Mouse (Mus musculus): ENCODE results near the gene Atp2b1. TPM values are rescaled to one million over a fixed set of nuclear protein-coding genes. Genes with fewer than 3 reads are reported as not detected.

Atp2b1 gene
- 155 and 168 TPM in 2 replicates for polyA plus RNA-seq (2015; fragmentation: Nextera tagmentation; extraction: Ambion mirVana)

DNA sequence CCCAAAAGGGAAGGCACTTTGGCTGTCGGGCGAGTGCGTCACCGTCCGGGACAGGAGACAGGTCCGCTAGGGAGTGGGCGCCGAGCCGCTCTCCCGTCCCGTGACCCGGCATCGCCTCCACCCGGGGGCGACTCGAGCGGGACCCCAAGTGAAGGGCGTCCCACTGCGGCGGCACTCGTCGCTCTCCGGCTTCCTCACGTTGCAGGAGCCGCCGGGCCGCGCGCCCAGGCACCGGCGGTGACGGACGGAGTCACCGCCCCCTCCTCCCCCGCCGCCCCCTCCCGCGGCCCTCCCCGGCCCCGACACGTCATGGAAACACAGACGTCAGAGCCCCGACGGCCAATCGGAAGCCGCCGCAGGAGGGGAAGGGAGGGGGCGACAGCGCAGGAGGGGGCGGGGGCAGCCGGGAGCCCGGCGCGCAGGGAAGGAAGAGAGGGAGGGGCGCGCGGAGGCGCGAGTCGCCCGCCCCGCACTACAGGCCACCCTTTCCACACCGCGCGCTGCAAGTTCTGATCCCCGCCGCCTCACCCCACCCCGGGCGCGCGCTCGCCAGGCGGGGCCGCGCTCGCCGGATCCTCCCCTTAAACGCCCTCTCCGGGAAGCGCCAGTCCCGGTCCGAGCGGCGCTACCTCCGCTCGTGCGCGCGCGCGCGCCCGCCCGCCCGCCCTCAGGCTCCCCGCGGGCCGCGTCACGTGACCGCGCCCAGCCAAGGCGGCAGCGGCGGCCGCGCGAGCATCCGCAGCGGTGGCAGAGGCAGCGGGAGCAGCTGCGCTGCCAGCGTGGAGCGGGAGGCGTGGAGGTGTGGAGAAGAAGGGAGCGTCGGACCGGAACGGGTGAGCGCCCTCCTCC, at the start of gene Atp2b1:
Atp2b1 (plus strand) TSS at position 446 of the 849 bp plus-strand sequence.
- peak within 1 kb of the TSS; percentile 88 for H3K4me2 ChIP-seq
- no peaks in the 10 kb centered on the region for H3K36me3 ChIP-seq
- ATAC-seq (replicated peaks; ENCODE audit: low FRiP score): peak; percentile 95
- peak within 1 kb of the TSS; percentile 98 for H3K4me3 ChIP-seq (replicated peaks)
- H3K27ac ChIP-seq: peak within 1 kb of the TSS; percentile 99
- under 1% methylated on average over 103 of the region's 120 CpGs for WGBS
- no peaks in the 10 kb centered on the region for H3K27me3 ChIP-seq
- peaks cover 16% of the 10 kb centered on the region for H3K4me1 ChIP-seq
- no peaks in the 10 kb centered on the region for H3K9me3 ChIP-seq (replicated peaks)
- H3K9ac ChIP-seq: peak within 1 kb of the TSS; percentile 94

DNA sequence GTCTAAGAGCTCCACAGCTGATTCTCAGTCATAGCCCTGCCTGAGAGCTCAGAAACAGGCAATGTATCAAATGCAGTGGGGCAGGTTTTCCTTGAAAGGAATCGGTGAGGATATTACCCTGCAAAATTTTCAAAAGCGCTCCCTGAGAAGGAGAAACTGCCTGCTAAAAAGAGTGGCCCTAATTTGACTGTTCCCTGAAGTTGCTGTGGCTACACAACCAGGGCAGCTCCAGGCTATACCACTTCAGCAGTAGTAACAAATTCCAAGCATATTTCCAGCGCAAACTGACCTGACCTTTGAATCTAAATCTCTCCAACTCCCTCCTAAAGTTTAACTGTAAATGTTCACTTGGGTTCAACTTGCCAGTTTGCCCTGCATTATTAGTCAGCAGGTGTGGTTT, 49.4 kb upstream of the Atp2b1 start:
- Histone ChIP-seq H3K36me3 (no peaks in the 10 kb centered on the region), H3K9ac (no peak overlapping the region), H3K27ac (peak overlapping the region; percentile 79), H3K9me3 (replicated peaks) (no peaks in the 10 kb centered on the region), H3K4me1 (peaks cover 6% of the 10 kb centered on the region), H3K27me3 (no peaks in the 10 kb centered on the region), H3K4me2 (no peak overlapping the region), H3K4me3 (replicated peaks) (no peak overlapping the region)
- peak; percentile 87 for ATAC-seq (replicated peaks; ENCODE audit: low FRiP score)
- 63% methylated on average over 3 of the region's 3 CpGs for WGBS

DNA sequence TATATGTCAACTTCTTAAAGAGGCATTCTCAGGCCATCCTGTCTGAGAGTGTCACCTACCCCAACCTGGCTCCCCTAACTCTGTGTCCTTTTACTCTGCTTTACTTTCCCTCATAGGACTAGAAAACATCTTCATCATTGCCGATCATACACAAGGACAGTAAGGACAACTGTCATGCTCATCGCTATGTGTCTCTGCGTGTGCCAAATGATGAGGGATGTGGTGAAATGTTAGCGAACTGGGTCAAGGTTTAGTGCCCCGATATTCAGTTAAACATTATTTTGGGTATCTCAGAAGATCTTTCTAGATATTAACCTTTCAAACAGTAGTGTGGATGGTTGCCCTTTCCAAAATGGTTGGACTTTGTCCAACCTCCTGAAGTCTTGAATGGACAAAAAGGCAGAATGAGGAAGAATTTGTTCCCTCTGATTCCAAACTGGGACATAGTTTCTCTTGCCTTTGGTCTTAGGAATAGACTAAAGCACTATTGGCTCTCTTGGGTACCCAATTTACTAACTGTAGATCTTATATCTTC, 47.3 kb upstream of the Atp2b1 start:
- WGBS: 95% methylated on average over 5 of the region's 5 CpGs
- Histone ChIP-seq H3K9ac (no peak overlapping the region), H3K4me3 (replicated peaks) (no peak overlapping the region), H3K4me1 (peaks cover 6% of the 10 kb centered on the region), H3K9me3 (replicated peaks) (no peaks in the 10 kb centered on the region), H3K27ac (no peak overlapping the region), H3K27me3 (no peaks in the 10 kb centered on the region), H3K4me2 (no peak overlapping the region), H3K36me3 (no peaks in the 10 kb centered on the region)
- ATAC-seq (replicated peaks; ENCODE audit: low FRiP score): no peak

DNA sequence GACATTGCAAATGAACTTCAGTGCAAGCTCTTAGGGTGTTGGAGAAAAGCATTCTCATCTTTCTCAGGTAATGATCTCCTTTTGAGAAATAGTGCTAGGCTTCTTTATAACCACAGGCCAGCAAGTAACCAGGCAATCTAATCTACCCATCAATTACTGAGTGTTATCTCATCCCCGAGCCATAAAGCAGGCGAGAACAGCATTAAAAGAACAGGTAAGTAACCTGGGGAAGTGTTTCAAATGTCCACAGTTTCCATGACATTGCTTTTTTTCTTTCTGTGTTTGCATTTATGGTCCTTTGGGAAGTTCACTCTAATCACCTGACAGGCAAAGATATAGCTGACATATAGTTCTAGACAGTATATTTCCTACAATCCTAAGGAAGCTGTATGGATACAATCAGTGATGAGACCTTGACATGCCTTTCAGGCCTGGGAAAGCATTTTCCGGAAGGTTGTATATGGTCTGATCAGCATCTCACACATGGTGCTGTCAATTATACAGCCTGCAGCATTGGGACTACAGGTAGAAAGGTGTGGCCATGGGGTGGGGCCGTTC, 45.8 kb upstream of the Atp2b1 start:
- H3K4me1 ChIP-seq: peaks cover 6% of the 10 kb centered on the region
- no peak overlapping the region for H3K27ac ChIP-seq
- H3K9me3 ChIP-seq (replicated peaks): no peaks in the 10 kb centered on the region
- H3K4me2 ChIP-seq: no peak overlapping the region
- no peaks in the 10 kb centered on the region for H3K36me3 ChIP-seq
- H3K4me3 ChIP-seq (replicated peaks): no peak overlapping the region
- 80% methylated on average over 4 of the region's 4 CpGs for WGBS
- H3K9ac ChIP-seq: no peak overlapping the region
- ATAC-seq (replicated peaks; ENCODE audit: low FRiP score): no peak
- no peaks in the 10 kb centered on the region for H3K27me3 ChIP-seq

DNA sequence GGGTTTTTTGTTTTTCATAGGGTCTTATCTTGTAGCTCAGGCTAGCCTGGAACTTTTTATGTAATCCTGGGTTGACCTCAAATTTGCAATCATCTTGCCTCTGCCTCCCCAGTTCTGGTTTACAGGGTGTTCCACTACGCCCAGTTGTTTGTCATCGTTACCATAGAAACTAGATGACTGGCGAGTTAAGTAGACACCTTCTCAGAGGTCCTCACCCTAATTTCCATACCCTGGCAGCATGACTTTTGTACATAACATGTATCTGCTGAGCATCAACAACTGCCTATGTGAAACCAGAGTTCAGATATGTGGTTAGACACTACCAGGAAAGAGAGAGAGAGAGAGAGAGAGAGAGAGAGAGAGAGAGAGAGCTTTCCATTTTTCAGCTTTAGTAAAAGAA, 36.4 kb upstream of the Atp2b1 start:
- no peak overlapping the region for H3K9ac ChIP-seq
- no peak for ATAC-seq (replicated peaks; ENCODE audit: low FRiP score)
- no peak overlapping the region for H3K27ac ChIP-seq
- H3K9me3 ChIP-seq (replicated peaks): no peaks in the 10 kb centered on the region
- H3K4me3 ChIP-seq (replicated peaks): no peak overlapping the region
- no peaks in the 10 kb centered on the region for H3K27me3 ChIP-seq
- WGBS: 79% methylated on average over 3 of the region's 3 CpGs
- no peaks in the 10 kb centered on the region for H3K4me1 ChIP-seq
- H3K36me3 ChIP-seq: no peaks in the 10 kb centered on the region
- no peak overlapping the region for H3K4me2 ChIP-seq

DNA sequence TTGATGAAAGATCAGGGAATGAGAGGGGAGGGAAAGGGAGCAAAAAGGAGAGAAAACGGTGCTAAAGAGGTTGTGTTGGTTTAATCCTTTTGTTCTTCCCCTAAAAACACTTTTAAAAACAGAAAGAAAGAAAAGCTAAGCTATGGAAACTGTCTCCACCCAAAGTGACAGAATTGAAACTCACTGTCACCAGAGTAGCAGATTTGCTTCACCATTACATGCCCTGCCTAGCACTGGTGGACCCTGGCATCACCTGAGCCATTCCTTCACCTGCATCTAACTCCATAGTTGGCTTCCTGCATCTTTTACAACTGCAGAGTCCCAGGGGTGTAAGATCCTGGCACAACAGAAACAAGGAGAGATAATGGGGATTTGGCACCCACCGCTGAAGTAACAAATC, 35.6 kb upstream of the Atp2b1 start:
- no peak overlapping the region for H3K4me3 ChIP-seq (replicated peaks)
- H3K9ac ChIP-seq: no peak overlapping the region
- 71% methylated on average over 2 of the region's 2 CpGs for WGBS
- ATAC-seq (replicated peaks; ENCODE audit: low FRiP score): no peak
- no peaks in the 10 kb centered on the region for H3K36me3 ChIP-seq
- H3K4me1 ChIP-seq: no peaks in the 10 kb centered on the region
- H3K9me3 ChIP-seq (replicated peaks): no peaks in the 10 kb centered on the region
- no peak overlapping the region for H3K27ac ChIP-seq
- H3K4me2 ChIP-seq: no peak overlapping the region
- no peaks in the 10 kb centered on the region for H3K27me3 ChIP-seq

DNA sequence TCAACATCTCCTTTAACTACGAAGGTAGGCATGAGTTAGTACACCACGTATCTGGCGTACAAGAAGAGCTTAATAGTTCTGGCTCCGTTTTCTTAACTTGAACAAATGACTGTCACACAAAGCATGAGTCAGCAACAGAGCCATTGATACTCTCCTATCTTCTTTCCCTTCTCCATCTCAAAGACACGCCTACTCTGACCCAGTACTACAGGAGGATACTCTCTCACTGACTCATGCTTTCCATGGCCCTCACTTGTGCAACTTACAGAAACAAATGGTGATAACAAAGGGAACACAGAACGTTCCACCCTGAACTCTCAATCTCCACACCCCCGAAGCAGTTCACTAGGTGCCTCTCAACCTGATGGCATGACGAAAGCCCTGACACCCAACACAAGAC, 34.1 kb upstream of the Atp2b1 start:
- Histone ChIP-seq H3K36me3 (no peaks in the 10 kb centered on the region), H3K9ac (no peak overlapping the region), H3K27me3 (no peaks in the 10 kb centered on the region), H3K4me2 (no peak overlapping the region), H3K4me1 (no peaks in the 10 kb centered on the region), H3K27ac (no peak overlapping the region), H3K9me3 (replicated peaks) (no peaks in the 10 kb centered on the region), H3K4me3 (replicated peaks) (no peak overlapping the region)
- 83% methylated on average over 8 of the region's 8 CpGs for WGBS
- no peak for ATAC-seq (replicated peaks; ENCODE audit: low FRiP score)

DNA sequence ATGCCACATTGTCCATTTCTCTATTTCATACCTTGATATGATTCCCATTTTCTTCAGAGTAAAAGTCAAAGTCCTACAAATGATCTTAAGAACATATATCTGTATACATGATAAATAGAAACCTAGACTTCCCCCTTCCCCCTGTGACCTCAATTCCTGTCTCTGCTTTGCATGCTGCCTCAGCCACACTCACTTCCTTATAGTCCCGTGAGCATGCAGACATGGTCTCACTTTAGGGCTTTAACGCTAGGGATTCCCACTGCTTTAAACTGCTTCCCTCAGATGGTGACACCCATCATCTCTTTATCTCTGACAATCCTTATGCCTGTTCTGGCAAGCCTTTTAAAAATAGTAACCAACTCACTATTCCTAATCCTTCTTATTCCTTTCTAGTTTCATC, 33.5 kb upstream of the Atp2b1 start:
- Histone ChIP-seq H3K9me3 (replicated peaks) (no peaks in the 10 kb centered on the region), H3K9ac (no peak overlapping the region), H3K36me3 (no peaks in the 10 kb centered on the region), H3K4me2 (no peak overlapping the region), H3K27ac (no peak overlapping the region), H3K4me1 (no peaks in the 10 kb centered on the region), H3K4me3 (replicated peaks) (no peak overlapping the region), H3K27me3 (no peaks in the 10 kb centered on the region)
- ATAC-seq (replicated peaks; ENCODE audit: low FRiP score): no peak
- WGBS: 68% methylated on average over 2 of the region's 2 CpGs

DNA sequence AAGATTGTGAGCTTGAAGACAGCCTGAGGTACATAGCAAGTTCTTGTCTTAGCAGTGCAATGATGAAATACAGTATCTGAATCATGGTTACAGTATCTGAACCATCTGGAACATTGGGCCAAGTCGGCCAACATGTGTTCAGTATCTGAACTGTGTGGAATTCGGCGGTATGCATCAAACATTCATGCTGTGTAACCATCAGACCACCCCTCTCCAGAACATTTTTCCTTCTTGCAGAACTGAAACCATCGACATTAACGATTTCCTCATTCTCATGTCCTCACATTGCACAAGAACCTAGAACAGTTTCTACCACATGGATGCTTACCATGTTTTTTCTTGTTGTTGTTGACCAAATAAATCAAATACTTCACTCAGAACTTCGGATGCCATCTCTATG, 32.7 kb upstream of the Atp2b1 start:
- no peak overlapping the region for H3K27ac ChIP-seq
- H3K9ac ChIP-seq: no peak overlapping the region
- 85% methylated on average over 6 of the region's 6 CpGs for WGBS
- no peak for ATAC-seq (replicated peaks; ENCODE audit: low FRiP score)
- H3K9me3 ChIP-seq (replicated peaks): no peaks in the 10 kb centered on the region
- no peaks in the 10 kb centered on the region for H3K27me3 ChIP-seq
- no peaks in the 10 kb centered on the region for H3K36me3 ChIP-seq
- no peak overlapping the region for H3K4me2 ChIP-seq
- H3K4me1 ChIP-seq: no peaks in the 10 kb centered on the region
- no peak overlapping the region for H3K4me3 ChIP-seq (replicated peaks)

DNA sequence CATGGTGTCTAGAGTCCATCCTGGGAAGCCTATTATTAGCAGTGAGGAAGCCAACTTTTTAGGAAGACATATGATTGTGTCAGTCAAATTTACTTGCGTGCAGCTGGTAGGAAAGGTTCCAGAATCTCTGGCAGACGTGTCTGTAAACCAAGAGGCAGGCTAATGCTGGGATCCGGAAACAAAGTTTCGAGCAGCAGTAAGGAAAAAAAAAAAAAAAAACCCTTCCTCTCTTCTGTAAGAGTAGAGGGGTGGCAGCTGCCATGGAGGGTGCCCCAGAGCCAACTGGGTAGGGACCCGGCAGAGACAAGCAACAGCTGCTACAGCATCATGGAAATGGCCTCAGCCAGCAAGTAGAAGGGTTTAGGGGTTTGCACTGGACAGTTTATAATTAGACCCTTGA, 31.6 kb upstream of the Atp2b1 start:
- H3K27ac ChIP-seq: no peak overlapping the region
- WGBS: 75% methylated on average over 5 of the region's 5 CpGs
- no peak for ATAC-seq (replicated peaks; ENCODE audit: low FRiP score)

DNA sequence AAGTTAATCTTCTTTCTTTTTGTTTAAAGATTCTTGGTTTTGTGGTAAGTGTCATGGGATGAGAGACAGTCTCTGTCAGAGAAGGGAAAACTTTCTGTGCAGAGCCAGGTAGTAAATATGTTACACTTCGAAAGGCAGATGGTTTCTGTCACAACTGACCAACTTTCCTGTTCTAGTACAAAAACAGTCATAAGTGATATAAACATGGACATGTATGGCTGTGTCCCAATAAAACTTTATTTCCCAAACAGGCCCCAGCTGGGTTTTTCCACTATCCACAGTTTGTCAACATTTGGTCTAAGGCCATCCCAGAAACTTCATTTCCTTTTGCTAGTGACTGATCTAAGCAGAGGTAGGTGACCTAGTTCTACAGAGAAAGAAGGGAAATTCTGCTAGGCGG, 29.8 kb upstream of the Atp2b1 start:
- Histone ChIP-seq H3K4me3 (replicated peaks) (no peak overlapping the region), H3K9ac (no peak overlapping the region), H3K4me1 (no peaks in the 10 kb centered on the region), H3K27me3 (no peaks in the 10 kb centered on the region), H3K4me2 (no peak overlapping the region), H3K36me3 (no peaks in the 10 kb centered on the region), H3K9me3 (replicated peaks) (no peaks in the 10 kb centered on the region; the same call in 1 of the 2 replicates), H3K27ac (no peak overlapping the region)
- WGBS: 85% methylated on average over 2 of the region's 2 CpGs
- no peak for ATAC-seq (replicated peaks; ENCODE audit: low FRiP score)

More for the DNA sequence above, 31.6 kb upstream of the Atp2b1 start:
- Histone ChIP-seq H3K4me1 (no peaks in the 10 kb centered on the region), H3K36me3 (no peaks in the 10 kb centered on the region), H3K9ac (no peak overlapping the region), H3K9me3 (replicated peaks) (no peaks in the 10 kb centered on the region), H3K4me2 (no peak overlapping the region), H3K4me3 (replicated peaks) (no peak overlapping the region), H3K27me3 (no peaks in the 10 kb centered on the region)

DNA sequence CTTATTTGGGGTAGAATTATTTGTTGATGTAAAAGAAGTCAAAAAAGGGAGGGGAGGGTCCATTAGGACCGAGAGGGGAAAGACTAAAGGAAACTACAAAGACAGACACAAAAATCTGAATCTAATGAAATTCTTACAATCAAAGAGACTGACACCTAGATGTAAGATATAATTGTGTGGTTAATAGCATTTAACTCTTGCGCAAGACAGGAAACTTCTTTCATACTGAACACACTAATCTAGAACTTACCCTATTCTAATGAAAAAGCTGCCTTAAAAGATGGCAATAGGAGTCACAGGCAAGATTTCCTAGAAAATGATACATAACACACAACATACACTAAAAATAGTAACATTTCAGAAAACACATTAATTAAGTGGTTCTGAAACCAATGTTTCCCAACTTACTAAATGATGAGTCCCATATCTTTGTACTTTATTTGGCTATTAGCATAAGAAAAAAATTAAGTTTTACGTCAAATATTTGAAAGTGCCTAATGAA, 27.4 kb upstream of the Atp2b1 start:
- no peak overlapping the region for H3K27ac ChIP-seq
- no peak overlapping the region for H3K9ac ChIP-seq
- no peak for ATAC-seq (replicated peaks; ENCODE audit: low FRiP score)
- H3K4me2 ChIP-seq: no peak overlapping the region
- H3K27me3 ChIP-seq: no peaks in the 10 kb centered on the region
- no peaks in the 10 kb centered on the region for H3K4me1 ChIP-seq
- 88% methylated on average over 3 of the region's 3 CpGs for WGBS
- H3K9me3 ChIP-seq (replicated peaks): peaks cover 5% of the 10 kb centered on the region; the same call in 1 of the 2 replicates
- H3K36me3 ChIP-seq: no peaks in the 10 kb centered on the region
- H3K4me3 ChIP-seq (replicated peaks): no peak overlapping the region

Data from kidney, embryonic 15.5 days (tissue).